Comparison of ENCODE assay signal across 9 mouse cellular contexts in the genomic region with DNA sequence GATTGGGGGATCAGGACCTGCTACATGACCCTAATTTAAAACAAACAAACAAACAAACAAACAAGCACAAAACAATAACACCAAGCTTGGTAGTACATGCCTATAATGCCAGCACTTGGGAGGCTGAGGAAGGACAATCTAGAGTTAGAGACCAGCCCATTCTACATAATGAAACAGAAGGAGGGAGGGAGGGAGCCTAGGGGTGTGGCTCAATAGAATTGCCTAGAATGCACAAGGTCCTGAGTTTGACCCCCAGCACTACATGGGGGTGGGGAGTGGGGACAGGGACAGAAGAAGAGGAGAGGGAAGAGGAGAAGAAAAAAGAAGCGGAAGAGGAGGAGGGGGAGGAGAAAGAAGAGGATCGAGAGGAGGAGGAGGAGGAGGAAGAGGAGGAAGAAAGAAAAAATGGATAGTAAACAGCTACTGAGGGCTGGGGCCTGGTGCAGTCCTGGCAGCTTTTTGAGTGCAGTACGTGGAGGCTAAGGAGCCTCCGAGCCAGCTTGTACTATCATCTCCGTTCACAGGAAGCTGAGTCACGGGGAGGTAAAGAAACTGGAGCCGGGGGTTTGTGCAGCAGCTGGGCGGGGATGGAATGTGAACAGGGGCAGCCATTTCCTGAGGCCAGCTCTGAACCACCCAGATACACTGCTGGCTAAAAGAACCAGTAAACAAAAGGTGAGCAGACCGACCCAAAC. TPM values are rescaled to one million over a fixed set of nuclear protein-coding genes. Genes with fewer than 3 reads are reported as not detected.
A peak's percentile ranks its signal among the peaks of the same experiment; 100 is the strongest.
DNase-seq lines count a peak whose midpoint lies in the region; ATAC-seq lines count a peak whose summit lies in the region.
"Had no signal": no experiment of that assay in that cellular context is flagged by ENCODE, and none has a peak within 500 bp of the region (broad histone marks: within the 10 kb centered on the region; RNA-seq: fewer than 3 reads in every experiment).

No protein-coding gene starts in this region.

- peak; percentile 85 for ATAC-seq in heart, embryonic 16.5 days (replicated peaks; ENCODE audit: extremely low read depth, insufficient read depth, low FRiP score)
- peak; percentile 77 for ATAC-seq in megakaryocyte progenitor cell, adult 5-6 weeks (replicated peaks; ENCODE audit: poor library complexity)
- no peak for ATAC-seq in monocyte, adult 5-6 weeks (replicated peaks; ENCODE audit: insufficient number of reproducible peaks, low FRiP score, low TSS enrichment, poor library complexity, severe bottlenecking)

- peak overlapping the region; percentile 26 for H3K9ac ChIP-seq in heart, embryonic 16.5 days (ENCODE audit: low read length)

- peak overlapping the region; percentile 36 for H3K4me2 ChIP-seq in heart, embryonic 16.5 days (ENCODE audit: low read depth, low read length)

- peaks cover 10% of the 10 kb centered on the region for H3K4me1 ChIP-seq in heart, embryonic 16.5 days (ENCODE audit: control insufficient read depth, insufficient read depth, low read length)

- no peaks in the 10 kb centered on the region for H3K36me3 ChIP-seq in heart, embryonic 16.5 days (ENCODE audit: control insufficient read depth, insufficient read depth)

- H3K9me3 ChIP-seq in heart, embryonic 16.5 days (replicated peaks; ENCODE audit: control insufficient read depth, low read length), result no peaks in the 10 kb centered on the region

- H3K27me3 ChIP-seq in heart, embryonic 16.5 days (ENCODE audit: control insufficient read depth, insufficient read depth, low read length), result no peaks in the 10 kb centered on the region

- 20% methylated on average over 9 of the region's 9 CpGs for WGBS in heart, embryonic 16.5 days

- no peak overlapping the region for H3K4me3 ChIP-seq in heart, embryonic 16.5 days (ENCODE audit: low read length)

- H3K27ac ChIP-seq in heart, embryonic 16.5 days (ENCODE audit: low read length), result peak overlapping the region; percentile 79

- DNase-seq in urinary bladder, postnatal 14 days (ENCODE audit: low spot score), result peak; percentile 79
- DNase-seq in urinary bladder, adult 2 months (ENCODE audit: low spot score), result no peak
- DNase-seq in embryo, embryonic 11.5 days (ENCODE audit: low read depth, low spot score), result peak; percentile 44
- peak; percentile 62 to 74 for DNase-seq in kidney, postnatal 36 days
- peak; percentile 54 to 59 for DNase-seq in urinary bladder, postnatal 4 days (ENCODE audit: low spot score in 2 of 2)

RNA-seq across cellular contexts. Expression of a gene that starts 9.7 kb away (rescaled TPM):
- 7.6 and 8.7 TPM in 2 replicates for polyA plus RNA-seq in urinary bladder, adult 2 months (2012; rRNA removed)
- 0.46 and 0.49 TPM in 2 replicates for polyA plus RNA-seq in heart, embryonic 16.5 days (2015; fragmentation: Nextera tagmentation; extraction: Ambion mirVana)
- 0.05 and 0.07 TPM in 2 replicates for total RNA-seq in megakaryocyte progenitor cell, adult 5-6 weeks (2015)
- total RNA-seq in megakaryocyte progenitor cell, adult 5-6 weeks (2017), result 0.10 TPM in 1 of 2 replicates, not detected in the other
- 0.68 to 0.75 TPM in 2 of 3 replicates, not detected in the other for total RNA-seq in monocyte, adult 5-6 weeks (2017)

RNA-seq across cellular contexts. Expression of a gene that starts 30.8 kb away (rescaled TPM):
- polyA plus RNA-seq in urinary bladder, adult 2 months (2012; rRNA removed), result 33.1 and 34.8 TPM in 2 replicates
- polyA plus RNA-seq in heart, embryonic 16.5 days (2015; fragmentation: Nextera tagmentation; extraction: Ambion mirVana), result 11.6 and 12.8 TPM in 2 replicates
- 0.12 TPM in 1 of 2 replicates, not detected in the other for total RNA-seq in megakaryocyte progenitor cell, adult 5-6 weeks (2015)
- total RNA-seq in megakaryocyte progenitor cell, adult 5-6 weeks (2017), result 0.44 TPM in 1 of 2 replicates, not detected in the other
- not detected in 3 replicates for total RNA-seq in monocyte, adult 5-6 weeks (2017)
- total RNA-seq: neutrophil, adult 5-6 weeks had no signal

RNA-seq across cellular contexts. Expression of a gene that starts 32.6 kb away (rescaled TPM):
- 256 and 287 TPM in 2 replicates for polyA plus RNA-seq in urinary bladder, adult 2 months (2012; rRNA removed)
- polyA plus RNA-seq in heart, embryonic 16.5 days (2015; fragmentation: Nextera tagmentation; extraction: Ambion mirVana), result 16.9 and 17.3 TPM in 2 replicates
- not detected in 2 replicates for total RNA-seq in megakaryocyte progenitor cell, adult 5-6 weeks (2015)
- not detected in 2 replicates for total RNA-seq in megakaryocyte progenitor cell, adult 5-6 weeks (2017)
- not detected in 3 replicates for total RNA-seq in monocyte, adult 5-6 weeks (2017)
- total RNA-seq: neutrophil, adult 5-6 weeks had no signal

RNA-seq across cellular contexts. Expression of a gene that starts 37.0 kb away (rescaled TPM):
- not detected in 2 replicates for polyA plus RNA-seq in urinary bladder, adult 2 months (2012; rRNA removed)
- not detected in 2 replicates for polyA plus RNA-seq in heart, embryonic 16.5 days (2015; fragmentation: Nextera tagmentation; extraction: Ambion mirVana)
- total RNA-seq in megakaryocyte progenitor cell, adult 5-6 weeks (2015), result not detected in 2 replicates
- total RNA-seq in megakaryocyte progenitor cell, adult 5-6 weeks (2017), result not detected in 2 replicates
- total RNA-seq in monocyte, adult 5-6 weeks (2017), result not detected in 3 replicates
- total RNA-seq: neutrophil, adult 5-6 weeks had no signal

RNA-seq across cellular contexts. Expression of a gene that starts 53.4 kb away (rescaled TPM):
- polyA plus RNA-seq in urinary bladder, adult 2 months (2012; rRNA removed), result 135 and 138 TPM in 2 replicates
- 1.8 and 3.0 TPM in 2 replicates for polyA plus RNA-seq in heart, embryonic 16.5 days (2015; fragmentation: Nextera tagmentation; extraction: Ambion mirVana)
- total RNA-seq in megakaryocyte progenitor cell, adult 5-6 weeks (2015), result not detected in 2 replicates
- total RNA-seq in megakaryocyte progenitor cell, adult 5-6 weeks (2017), result not detected in 2 replicates
- total RNA-seq in monocyte, adult 5-6 weeks (2017), result not detected in 3 replicates
- total RNA-seq: neutrophil, adult 5-6 weeks had no signal
